Mouse (Mus musculus): Measurements from ENCODE around the gene Plod3.

- no peak for TF ChIP-seq CTCF (IDR thresholded peaks at IDR 0.05; ENCODE audit: insufficient read depth, low read depth, low read length)
- no peak for TF ChIP-seq POLR2A (IDR thresholded peaks at IDR 0.05; ENCODE audit: insufficient read depth, low read depth, low read length)
Observed at GRCm38 (mm10) chr5:136961334-136961982, 25.4 kb upstream of the Plod3 start.
